Mouse (Mus musculus) heart, postnatal 0 days (tissue): Measurements from ENCODE around the gene Tube1. TPM values are rescaled to one million over a fixed set of nuclear protein-coding genes. Genes with fewer than 3 reads are reported as not detected.

Experiments used
- ATAC-seq: fragments of 200-750 bp; cut with Nextera tagmentation; 2 replicates; pipeline ENCODE4 v1.8.0; 2017; ENCODE audit warnings: low read depth, moderate number of reproducible peaks, moderate library complexity; ENCODE audit not compliant: insufficient read depth
- DNase-seq: peaks from one replicate; pipeline ENCODE4 v3.0.0-alpha.2; 2016; ENCODE audit warnings: low spot score
- H3K27ac ChIP-seq: fragments of 300-500 bp; sonication (generic); 2 replicates; pipeline ENCODE4 v1.5.1; 2014; ENCODE audit warnings: low read depth, mild to moderate bottlenecking
- H3K27me3 ChIP-seq: fragments of 300-500 bp; sonication (generic); 2 replicates; pipeline ENCODE4 v1.6.1; 2014; ENCODE audit warnings: low read length, mixed read lengths; ENCODE audit not compliant: control insufficient read depth, insufficient read depth
- H3K36me3 ChIP-seq: fragments of 300-500 bp; sonication (generic); replicated peaks from 2 replicates; pipeline ENCODE4 v1.6.1; 2014; ENCODE audit warnings: low read length, mixed read lengths; ENCODE audit not compliant: control insufficient read depth, insufficient read depth
- H3K4me1 ChIP-seq: fragments of 300-500 bp; sonication (generic); 2 replicates; pipeline ENCODE4 v1.6.1; 2014; ENCODE audit warnings: antibody characterized with exemption; ENCODE audit not compliant: control insufficient read depth, insufficient read depth
- H3K4me2 ChIP-seq: fragments of 300-500 bp; sonication (generic); 2 replicates; pipeline ENCODE4 v1.6.1; 2014; ENCODE audit warnings: low read depth, mild to moderate bottlenecking, low read length, moderate library complexity
- H3K4me3 ChIP-seq: fragments of 300-500 bp; sonication (generic); 2 replicates; pipeline ENCODE4 v1.5.1; 2014; ENCODE audit warnings: low read depth, low read length
- H3K9ac ChIP-seq: fragments of 300-500 bp; sonication (generic); replicated peaks from 2 replicates; pipeline ENCODE4 v1.6.1; 2014; ENCODE audit warnings: low read depth, low read length, mixed read lengths
- H3K9me3 ChIP-seq: fragments of 300-500 bp; sonication (generic); replicated peaks from 2 replicates; pipeline ENCODE4 v1.6.1; 2016; ENCODE audit warnings: low read length; ENCODE audit not compliant: control insufficient read depth
- CTCF ChIP-seq: IDR thresholded peaks from 2 replicates; pipeline ENCODE4 v1.5.1; 2016; ENCODE audit warnings: antibody characterized with exemption, control low read depth, low read depth
- EP300 ChIP-seq: IDR thresholded peaks from 2 replicates; pipeline ENCODE4 v1.6.1; 2016; ENCODE audit warnings: antibody characterized with exemption, low read depth
- WGBS: fragments of 180-500 bp; shearing (Covaris S2); extraction: QIAGEN DNeasy Blood & Tissue Kit; methylation state at CpG from one replicate; pipeline ENCODE4 v1.1.7; 2014; 5-methylcytosine and 5-hydroxymethylcytosine counted together
- polyA plus RNA-seq: library from polyadenylated mRNA; unstranded; fragments of >200 nt; fragmentation: Nextera tagmentation; extraction: Ambion mirVana; gene quantifications from 2 replicates; pipeline ENCODE4 v1.2.1, GENCODE M21; 2015
- total RNA-seq: library from RNA; depleted of rRNA; stranded (reverse); fragments of >200 nt; gene quantifications from 2 replicates; pipeline ENCODE4 v1.2.3, GENCODE M21; 2014; ENCODE audit warnings: low replicate concordance

Tube1 gene
- total and polyA plus RNA-seq, 2 experiments from 2014 or later = 1.9 to 2.0 TPM

DNA sequence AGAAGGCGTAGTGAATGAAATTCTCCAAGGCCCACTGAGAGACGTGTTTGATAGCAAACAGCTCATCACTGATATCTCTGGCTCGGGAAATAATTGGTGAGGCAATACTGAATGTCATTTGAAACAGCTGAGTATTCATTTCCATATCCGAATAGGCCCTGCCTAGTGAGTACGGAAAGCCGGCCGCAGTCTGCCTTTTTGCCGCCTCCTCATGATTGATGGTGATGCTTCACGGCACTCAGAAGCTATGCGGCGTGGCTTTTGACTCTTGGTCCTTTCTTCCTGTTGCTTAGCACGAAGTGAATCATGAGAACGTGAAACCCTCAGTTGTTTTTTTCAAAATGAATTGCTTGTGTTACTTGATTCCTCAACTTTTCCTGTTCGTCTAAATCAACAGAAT, 7.1 kb downstream of the Tube1 start:
- Histone ChIP-seq H3K36me3 (peaks cover 55% of the 10 kb centered on the region), H3K27ac (no peak overlapping the region), H3K27me3 (no peaks in the 10 kb centered on the region), H3K9me3 (no peaks in the 10 kb centered on the region), H3K4me1 (no peaks in the 10 kb centered on the region), H3K4me3 (no peak overlapping the region), H3K4me2 (no peak overlapping the region), H3K9ac (no peak overlapping the region)
- ATAC-seq (no peak), DNase-seq (no peak)
- WGBS = 89% methylated on average over 14 of the region's 14 CpGs
- TF ChIP-seq EP300 = no peak
- TF ChIP-seq CTCF = no peak

DNA sequence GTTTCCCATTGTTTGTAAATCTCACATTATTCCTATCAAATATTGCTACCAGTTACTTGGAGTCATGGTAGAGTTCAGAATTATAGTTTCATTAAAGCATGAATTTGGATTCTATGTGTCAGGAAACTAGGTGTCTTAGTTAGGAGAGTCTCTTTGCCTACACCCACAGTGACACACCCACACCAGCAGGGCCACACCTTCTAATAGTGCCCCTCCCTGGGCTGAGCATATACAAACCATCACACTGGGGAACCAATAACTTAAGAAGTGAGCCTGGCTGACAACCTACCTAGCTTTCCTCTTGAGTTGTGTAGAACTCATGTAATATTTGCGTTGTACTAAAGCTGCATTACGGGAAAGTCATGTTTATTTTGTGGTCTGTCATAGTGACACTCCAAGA, 7.6 kb downstream of the Tube1 start:
- no peaks in the 10 kb centered on the region for H3K27me3 ChIP-seq
- H3K36me3 ChIP-seq = peaks cover 60% of the 10 kb centered on the region
- no peak overlapping the region for H3K4me3 ChIP-seq
- TF ChIP-seq EP300 (no peak), CTCF (no peak)
- DNase-seq (no peak), ATAC-seq (no peak)
- 97% methylated on average over 2 of the region's 2 CpGs for WGBS
- H3K9ac ChIP-seq = no peak overlapping the region
- H3K4me1 ChIP-seq = no peaks in the 10 kb centered on the region
- H3K9me3 ChIP-seq = no peaks in the 10 kb centered on the region
- no peak overlapping the region for H3K4me2 ChIP-seq
- no peak overlapping the region for H3K27ac ChIP-seq

DNA sequence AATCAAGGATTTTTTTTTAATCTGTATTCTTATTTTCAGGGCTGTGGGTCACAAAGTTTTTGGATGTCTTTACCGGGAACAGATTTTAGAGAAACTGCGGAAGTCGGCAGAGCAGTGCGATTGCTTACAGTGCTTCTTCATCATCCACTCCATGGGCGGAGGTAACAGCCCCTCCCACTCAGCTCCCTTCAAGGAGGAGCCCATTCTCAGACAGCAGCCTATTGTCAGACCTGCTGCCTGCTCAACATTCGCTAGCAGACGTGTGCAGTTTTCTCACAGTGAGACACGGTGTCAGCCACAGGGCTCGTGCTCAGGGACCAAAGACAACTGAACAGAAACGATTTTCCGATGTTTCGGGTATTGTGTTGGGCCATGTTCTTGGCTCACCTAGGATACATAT, 8.4 kb downstream of the Tube1 start:
- Histone ChIP-seq H3K4me2 (no peak overlapping the region), H3K27ac (no peak overlapping the region), H3K36me3 (peaks cover 61% of the 10 kb centered on the region), H3K4me3 (no peak overlapping the region), H3K27me3 (no peaks in the 10 kb centered on the region), H3K9me3 (no peaks in the 10 kb centered on the region), H3K4me1 (no peaks in the 10 kb centered on the region), H3K9ac (no peak overlapping the region)
- whole genome bisulfite sequencing = 89% methylated on average over 12 of the region's 12 CpGs
- TF ChIP-seq CTCF = no peak
- no peak for TF ChIP-seq EP300
- ATAC-seq (no peak), DNase-seq (no peak)

DNA sequence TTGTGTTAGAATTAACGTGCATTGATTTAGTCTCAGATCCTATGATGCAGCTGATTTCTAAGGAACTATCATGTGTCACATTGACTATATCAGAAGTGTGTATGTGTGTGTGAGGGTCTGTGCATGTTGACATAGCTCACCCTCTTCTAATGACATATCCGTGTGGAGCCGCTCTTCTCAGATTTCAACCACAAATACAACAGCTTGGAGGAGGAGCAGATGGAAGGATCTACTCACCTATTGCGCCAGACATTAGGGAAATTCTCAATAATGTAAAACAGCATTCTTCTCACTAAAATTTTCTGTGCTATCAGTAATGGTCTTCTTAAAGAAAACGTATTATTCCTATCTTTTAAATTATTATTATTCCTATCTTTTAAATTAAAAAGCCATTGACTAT, 22.9 kb downstream of the Tube1 start:
- no peaks in the 10 kb centered on the region for H3K4me1 ChIP-seq
- H3K27me3 ChIP-seq = no peaks in the 10 kb centered on the region
- H3K36me3 ChIP-seq = no peaks in the 10 kb centered on the region
- no peak overlapping the region for H3K4me2 ChIP-seq
- TF ChIP-seq CTCF (no peak), EP300 (no peak)
- no peak overlapping the region for H3K9ac ChIP-seq
- H3K27ac ChIP-seq = no peak overlapping the region
- WGBS = 88% methylated on average over 5 of the region's 5 CpGs
- ATAC-seq = no peak
- DNase-seq = no peak
- no peak overlapping the region for H3K4me3 ChIP-seq
- H3K9me3 ChIP-seq = no peaks in the 10 kb centered on the region

DNA sequence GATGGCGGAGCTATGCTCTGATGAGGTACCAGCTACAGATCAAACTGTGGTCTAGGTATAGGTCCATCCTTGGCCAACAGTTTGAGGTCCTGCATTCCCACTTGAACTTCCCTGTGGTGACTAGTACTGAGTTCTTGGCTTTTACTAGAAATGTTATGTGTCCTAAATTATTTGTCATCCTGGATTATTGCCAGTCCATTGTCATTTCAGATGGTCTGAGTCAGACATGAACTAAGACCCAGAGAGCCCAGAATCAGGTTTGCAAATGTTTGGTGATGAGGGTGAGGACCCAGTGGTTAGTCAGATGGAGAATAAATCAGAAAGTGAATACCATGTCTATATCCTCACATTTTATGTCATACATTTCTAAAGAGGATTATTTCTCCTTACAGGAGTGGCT, 23.5 kb downstream of the Tube1 start:
- TF ChIP-seq CTCF (no peak), EP300 (no peak)
- Histone ChIP-seq H3K9ac (no peak overlapping the region), H3K36me3 (no peaks in the 10 kb centered on the region), H3K4me1 (no peaks in the 10 kb centered on the region), H3K27me3 (no peaks in the 10 kb centered on the region), H3K9me3 (no peaks in the 10 kb centered on the region), H3K4me2 (no peak overlapping the region), H3K4me3 (no peak overlapping the region), H3K27ac (no peak overlapping the region)
- DNase-seq (no peak), ATAC-seq (no peak)
- 83% methylated on average over 1 of the region's 1 CpGs for WGBS

DNA sequence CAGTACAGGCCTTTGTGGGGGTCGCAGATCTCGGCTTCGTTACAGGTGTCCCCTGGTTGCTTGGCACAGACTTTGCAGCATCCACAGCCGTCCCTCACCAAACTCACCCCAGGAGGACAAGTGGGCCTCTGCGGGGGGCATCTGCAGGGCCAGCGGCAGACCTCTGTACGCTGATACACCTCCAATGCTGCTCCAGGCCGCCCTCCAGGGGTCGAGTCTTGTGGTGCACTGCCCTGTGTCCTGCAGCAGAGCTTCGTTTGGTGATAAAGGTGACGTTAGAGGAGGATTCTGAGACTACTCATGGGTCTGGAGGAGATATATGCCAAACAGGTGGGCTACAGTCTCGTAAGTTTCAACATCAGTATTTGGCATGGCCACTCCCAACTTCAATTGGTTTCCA, 24.5 kb downstream of the Tube1 start:
- no peak overlapping the region for H3K9ac ChIP-seq
- WGBS = 57% methylated on average over 12 of the region's 12 CpGs
- H3K36me3 ChIP-seq = no peaks in the 10 kb centered on the region
- no peaks in the 10 kb centered on the region for H3K9me3 ChIP-seq
- no peak for DNase-seq
- no peak overlapping the region for H3K4me3 ChIP-seq
- no peaks in the 10 kb centered on the region for H3K4me1 ChIP-seq
- no peak for TF ChIP-seq CTCF
- no peak for TF ChIP-seq EP300
- no peaks in the 10 kb centered on the region for H3K27me3 ChIP-seq
- no peak overlapping the region for H3K4me2 ChIP-seq
- ATAC-seq = no peak
- no peak overlapping the region for H3K27ac ChIP-seq
